ENCODE assay signal across 12 mouse cellular contexts in genomic region chr2:101220759-101221158, GRCm38 (mm10).
DNase-seq lines count a peak whose midpoint lies in the region; ATAC-seq and TF ChIP-seq lines count a peak whose summit lies in the region.
"Had no signal": no experiment of that assay in that cellular context is flagged by ENCODE, and none has a peak within 500 bp of the region (broad histone marks: within the 10 kb centered on the region; RNA-seq: fewer than 3 reads in every experiment).

No protein-coding gene starts in this region.

- TF ChIP-seq POLR2A in limb, embryonic 14.5 days (IDR thresholded peaks at IDR 0.05; ENCODE audit: borderline replicate concordance, extremely low read depth, insufficient read depth, insufficient read length): no peak
- no peak for TF ChIP-seq POLR2A in brain, embryonic 14.5 days (IDR thresholded peaks at IDR 0.05; ENCODE audit: borderline replicate concordance, extremely low read depth, insufficient read depth, insufficient read length, poor library complexity, severe bottlenecking)

- no peak overlapping the region for H3K4me2 ChIP-seq in limb, embryonic 14.5 days (replicated peaks; ENCODE audit: low read depth, low read length, severe bottlenecking)
- no peak overlapping the region for H3K4me2 ChIP-seq in forebrain, embryonic 14.5 days (ENCODE audit: low read length)
- no peak overlapping the region for H3K4me2 ChIP-seq in midbrain, embryonic 14.5 days (ENCODE audit: low read length)
- H3K4me2 ChIP-seq: heart, embryonic 13.5 days; liver, embryonic 11.5 days; neural tube, embryonic 13.5 days had no signal

- no peak overlapping the region for H3K4me3 ChIP-seq in limb, embryonic 14.5 days (replicated peaks; ENCODE audit: low read length)
- no peak overlapping the region for H3K4me3 ChIP-seq in limb, embryonic 10.5 days
- no peak overlapping the region for H3K4me3 ChIP-seq in forebrain, embryonic 14.5 days (ENCODE audit: low read depth, low read length)
- H3K4me3 ChIP-seq in midbrain, embryonic 14.5 days (replicated peaks; ENCODE audit: low read depth, low read length): no peak overlapping the region
- H3K4me3 ChIP-seq: erythroblast, embryonic 14.5 days; heart, embryonic 13.5 days; neural tube, embryonic 13.5 days had no signal

- no peaks in the 10 kb centered on the region for H3K4me1 ChIP-seq in limb, embryonic 14.5 days (ENCODE audit: control insufficient read depth, insufficient read depth, low read length)
- H3K4me1 ChIP-seq in limb, embryonic 10.5 days: no peaks in the 10 kb centered on the region
- H3K4me1 ChIP-seq in forebrain, embryonic 14.5 days (ENCODE audit: control insufficient read depth, insufficient read depth, low read length): peaks cover 2% of the 10 kb centered on the region; the same call in 1 of the 2 replicates
- no peaks in the 10 kb centered on the region for H3K4me1 ChIP-seq in midbrain, embryonic 14.5 days (ENCODE audit: control insufficient read depth, insufficient read depth, low read length)
- H3K4me1 ChIP-seq: neural tube, embryonic 13.5 days had no signal

- no peak for TF ChIP-seq CTCF in brain, embryonic 14.5 days (IDR thresholded peaks at IDR 0.05; ENCODE audit: borderline replicate concordance, extremely low read depth, insufficient read depth, insufficient read length)

- no peaks in the 10 kb centered on the region for H3K36me3 ChIP-seq in limb, embryonic 14.5 days (ENCODE audit: control insufficient read depth, insufficient read depth, low read length)
- H3K36me3 ChIP-seq in limb, embryonic 10.5 days: no peaks in the 10 kb centered on the region
- H3K36me3 ChIP-seq in forebrain, embryonic 14.5 days (ENCODE audit: control insufficient read depth, insufficient read depth, low read length): no peaks in the 10 kb centered on the region
- no peaks in the 10 kb centered on the region for H3K36me3 ChIP-seq in midbrain, embryonic 14.5 days (ENCODE audit: control insufficient read depth, insufficient read depth, low read length)
- H3K36me3 ChIP-seq: heart, embryonic 13.5 days; neural tube, embryonic 13.5 days had no signal

- peak; percentile 75 for DNase-seq in limb, embryonic 14.5 days (ENCODE audit: low spot score)
- no peak for DNase-seq in limb, embryonic 10.5 days (ENCODE audit: low spot score)
- DNase-seq in brain, embryonic 14.5 days (ENCODE audit: low read depth): peak; percentile 93
- peak; percentile 91 for DNase-seq in forebrain, embryonic 14.5 days (ENCODE audit: low spot score)
- peak; percentile 86 for DNase-seq in midbrain, embryonic 14.5 days
- no peak for DNase-seq in right cerebral cortex, postnatal 14 days
- no peak for DNase-seq in gastrocnemius, postnatal 25 days
- DNase-seq: kidney, postnatal 36 days had no signal

- no peak overlapping the region for H3K27ac ChIP-seq in limb, embryonic 14.5 days (replicated peaks; ENCODE audit: low read depth, low read length)
- no peak overlapping the region for H3K27ac ChIP-seq in limb, embryonic 10.5 days
- no peak overlapping the region for H3K27ac ChIP-seq in forebrain, embryonic 14.5 days (ENCODE audit: low read depth, low read length)
- no peak overlapping the region for H3K27ac ChIP-seq in midbrain, embryonic 14.5 days (replicated peaks; ENCODE audit: low read depth, low read length)
- H3K27ac ChIP-seq: heart, embryonic 13.5 days; neural tube, embryonic 13.5 days had no signal

- H3K9me3 ChIP-seq in limb, embryonic 14.5 days (ENCODE audit: control insufficient read depth, low read length): no peaks in the 10 kb centered on the region
- no peaks in the 10 kb centered on the region for H3K9me3 ChIP-seq in limb, embryonic 10.5 days (replicated peaks)
- H3K9me3 ChIP-seq in forebrain, embryonic 14.5 days (replicated peaks; ENCODE audit: control insufficient read depth, low read length): no peaks in the 10 kb centered on the region
- no peaks in the 10 kb centered on the region for H3K9me3 ChIP-seq in midbrain, embryonic 14.5 days (ENCODE audit: control insufficient read depth, low read length)
- H3K9me3 ChIP-seq: heart, embryonic 13.5 days; neural tube, embryonic 13.5 days had no signal

- H3K9ac ChIP-seq in limb, embryonic 14.5 days (ENCODE audit: low read depth, low read length, severe bottlenecking): no peak overlapping the region
- H3K9ac ChIP-seq in forebrain, embryonic 14.5 days (ENCODE audit: low read length): no peak overlapping the region
- no peak overlapping the region for H3K9ac ChIP-seq in midbrain, embryonic 14.5 days (replicated peaks; ENCODE audit: low read length)
- H3K9ac ChIP-seq: heart, embryonic 13.5 days; neural tube, embryonic 13.5 days had no signal

- H3K27me3 ChIP-seq in limb, embryonic 14.5 days (ENCODE audit: control insufficient read depth, insufficient read depth, low read length): no peaks in the 10 kb centered on the region
- H3K27me3 ChIP-seq in limb, embryonic 10.5 days (ENCODE audit: low read depth, poor library complexity, severe bottlenecking): no peaks in the 10 kb centered on the region
- H3K27me3 ChIP-seq in forebrain, embryonic 14.5 days (replicated peaks; ENCODE audit: control insufficient read depth, insufficient read depth, low read length): no peaks in the 10 kb centered on the region
- H3K27me3 ChIP-seq in midbrain, embryonic 14.5 days (ENCODE audit: control insufficient read depth, insufficient read depth, low read length): no peaks in the 10 kb centered on the region
- H3K27me3 ChIP-seq: heart, embryonic 13.5 days; neural tube, embryonic 13.5 days had no signal

- ATAC-seq in limb, embryonic 14.5 days (ENCODE audit: low FRiP score, low read depth): peak; percentile 72
- ATAC-seq in forebrain, embryonic 14.5 days: peak; percentile 86
- peak; percentile 70; the same call in 1 of the 2 replicates for ATAC-seq in midbrain, embryonic 14.5 days (ENCODE audit: low FRiP score, low TSS enrichment)

Comparison
In these comparisons a context has a peak if more than half of its experiments do, and no peak if none do; other contexts are left out.
1. DNase-seq: peak in limb, embryonic 14.5 days (single experiment), brain, embryonic 14.5 days (single experiment), forebrain, embryonic 14.5 days (single experiment) and midbrain, embryonic 14.5 days (single experiment); none in limb, embryonic 10.5 days (single experiment), right cerebral cortex, postnatal 14 days (single experiment) and gastrocnemius, postnatal 25 days (single experiment).
2. Peak in every context shown above with its lines, with median percentiles within 50 percentile points of each other: ATAC-seq.